Mouse (Mus musculus) lung, postnatal 0 days (tissue): ENCODE measurements around the gene Gbx1. TPM values are rescaled to one million over a fixed set of nuclear protein-coding genes. Genes with fewer than 3 reads are reported as not detected.

ENCODE experiments used
- ATAC-seq: fragments of 200-750 bp; cut with Nextera tagmentation; 2 replicates; pipeline ENCODE4 v1.8.0; 2017; ENCODE audit warnings: moderate library complexity
- DNase-seq: peaks from one replicate; pipeline ENCODE4 v3.0.0-alpha.2; 2016; ENCODE audit warnings: low spot score
- H3K27ac ChIP-seq: fragments of 300-500 bp; sonication (generic); 2 replicates; pipeline ENCODE4 v1.5.1; 2014; ENCODE audit warnings: antibody characterized with exemption, mild to moderate bottlenecking, low read length, mixed read lengths
- H3K27me3 ChIP-seq: fragments of 300-500 bp; sonication (generic); replicated peaks from 2 replicates; pipeline ENCODE4 v1.6.1; 2014; ENCODE audit warnings: low read length, mixed read lengths; ENCODE audit not compliant: insufficient read depth
- H3K36me3 ChIP-seq: fragments of 300-500 bp; sonication (generic); 2 replicates; pipeline ENCODE4 v1.6.1; 2014; ENCODE audit warnings: low read length, mixed read lengths; ENCODE audit not compliant: insufficient read depth
- H3K4me1 ChIP-seq: fragments of 300-500 bp; sonication (generic); 2 replicates; pipeline ENCODE4 v1.6.1; 2014; ENCODE audit warnings: antibody characterized with exemption, low read depth, low read length, mixed read lengths; ENCODE audit not compliant: insufficient read depth
- H3K4me2 ChIP-seq: fragments of 300-500 bp; sonication (generic); replicated peaks from 2 replicates; pipeline ENCODE4 v1.6.1; 2014; ENCODE audit warnings: low read depth, mild to moderate bottlenecking, low read length, moderate library complexity, mixed read lengths
- H3K4me3 ChIP-seq: fragments of 300-500 bp; sonication (generic); 2 replicates; pipeline ENCODE4 v1.5.1; 2014; ENCODE audit warnings: low read depth, low read length
- H3K9ac ChIP-seq: fragments of 300-500 bp; sonication (generic); replicated peaks from 2 replicates; pipeline ENCODE4 v1.6.1; 2014; ENCODE audit warnings: low read depth, mild to moderate bottlenecking
- H3K9me3 ChIP-seq: fragments of 300-500 bp; sonication (generic); 2 replicates; pipeline ENCODE4 v1.6.1; 2016; ENCODE audit warnings: low read length, mixed read lengths
- CTCF ChIP-seq: IDR thresholded peaks from 2 replicates; pipeline ENCODE4 v1.5.1; 2016; ENCODE audit warnings: antibody characterized with exemption, mild to moderate bottlenecking
- EP300 ChIP-seq: IDR thresholded peaks from 2 replicates; pipeline ENCODE4 v1.6.1; 2016; ENCODE audit warnings: antibody characterized with exemption, mild to moderate bottlenecking, control low read depth
- WGBS: fragments of 180-500 bp; shearing (Covaris S2); extraction: QIAGEN DNeasy Blood & Tissue Kit; methylation state at CpG from one replicate; pipeline ENCODE4 v1.1.7; 2014; 5-methylcytosine and 5-hydroxymethylcytosine counted together
- polyA plus RNA-seq: library from polyadenylated mRNA; unstranded; fragments of >200 nt; fragmentation: Nextera tagmentation; extraction: Ambion mirVana; gene quantifications from 2 replicates; pipeline ENCODE4 v1.2.1, GENCODE M21; 2015

Gene Gbx1
- polyA plus RNA-seq, 1 experiment from 2014 or later = 0.06 TPM

DNA sequence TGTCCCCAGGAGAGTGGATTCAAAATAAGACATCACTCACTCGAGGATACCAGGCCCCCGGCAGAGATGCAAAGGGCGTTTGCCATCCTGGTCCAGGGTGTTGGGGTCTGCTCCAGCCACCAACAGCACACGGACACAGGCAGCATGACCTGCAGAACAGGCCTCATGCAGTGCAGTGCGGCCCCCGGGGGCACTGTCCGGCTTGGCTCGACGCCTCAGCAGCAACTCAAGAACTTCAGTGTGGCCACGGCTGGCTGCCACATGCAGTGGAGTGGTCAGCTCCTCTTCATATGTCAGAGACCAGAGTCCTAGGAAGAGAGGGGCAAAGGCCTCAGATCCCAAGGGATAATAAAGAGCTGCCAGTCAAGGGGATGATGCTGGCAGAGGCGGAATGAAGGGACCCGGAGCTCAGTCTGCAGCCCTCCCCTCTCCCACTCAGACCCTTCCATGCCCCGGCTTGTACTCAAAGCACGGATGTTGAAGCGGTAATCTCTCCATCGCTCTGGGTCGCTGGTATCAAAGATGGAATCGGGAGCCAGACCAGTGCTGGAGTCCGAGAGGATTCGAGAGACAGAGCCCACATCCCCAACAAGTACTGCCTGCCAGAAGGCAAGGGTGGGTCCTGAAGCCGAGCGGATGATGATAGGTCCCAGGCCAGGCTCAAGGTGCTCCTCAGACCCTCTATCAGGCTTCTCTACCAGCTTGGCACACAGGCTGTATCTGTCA is 12.7 kb upstream of the Gbx1 start:
- H3K4me3 ChIP-seq = no peak overlapping the region
- H3K27ac ChIP-seq = no peak overlapping the region
- DNase-seq (no peak), ATAC-seq (no peak)
- no peak overlapping the region for H3K9ac ChIP-seq
- no peaks in the 10 kb centered on the region for H3K36me3 ChIP-seq
- 0 out of 2 replicates have a peak, but pooled peaks cover 10% of the 10 kb centered on the region for H3K4me1 ChIP-seq
- 0 out of 2 replicates have a peak, but pooled peaks cover 3% of the 10 kb centered on the region for H3K27me3 ChIP-seq
- H3K9me3 ChIP-seq = no peaks in the 10 kb centered on the region
- WGBS = 80% methylated on average over 22 of the region's 22 CpGs
- TF ChIP-seq CTCF = no peak
- TF ChIP-seq EP300 = no peak
- no peak overlapping the region for H3K4me2 ChIP-seq

DNA sequence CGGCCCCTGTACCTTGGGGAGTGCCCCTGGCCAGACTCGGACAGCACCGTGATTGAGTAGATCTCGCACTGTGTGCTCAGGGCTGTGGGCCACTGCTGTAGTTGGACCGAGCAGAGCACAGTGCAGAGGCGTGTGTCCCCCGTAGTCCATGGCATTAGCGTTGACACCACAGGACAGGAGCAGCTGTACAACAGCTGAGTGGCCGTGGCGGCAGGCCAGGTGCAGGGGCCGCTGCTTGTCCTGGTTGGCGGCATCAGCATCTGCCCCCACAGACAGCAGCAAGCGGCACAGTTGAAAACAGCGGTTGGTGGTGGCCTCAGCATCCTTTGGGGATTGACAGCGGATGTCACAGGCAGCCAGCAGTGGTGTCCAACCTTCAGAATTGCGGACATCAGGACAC is 10.6 kb upstream of the Gbx1 start:
- 64% methylated on average over 16 of the region's 16 CpGs for WGBS
- DNase-seq (no peak), ATAC-seq (no peak)
- TF ChIP-seq CTCF (no peak), EP300 (no peak)
- no peak overlapping the region for H3K4me2 ChIP-seq
- no peaks in the 10 kb centered on the region for H3K9me3 ChIP-seq
- H3K4me1 ChIP-seq = 0 out of 2 replicates have a peak, but pooled peaks cover 10% of the 10 kb centered on the region
- H3K36me3 ChIP-seq = no peaks in the 10 kb centered on the region
- no peak overlapping the region for H3K27ac ChIP-seq
- no peak overlapping the region for H3K9ac ChIP-seq
- 0 out of 2 replicates have a peak, but pooled peaks cover 3% of the 10 kb centered on the region for H3K27me3 ChIP-seq
- H3K4me3 ChIP-seq = no peak overlapping the region

DNA sequence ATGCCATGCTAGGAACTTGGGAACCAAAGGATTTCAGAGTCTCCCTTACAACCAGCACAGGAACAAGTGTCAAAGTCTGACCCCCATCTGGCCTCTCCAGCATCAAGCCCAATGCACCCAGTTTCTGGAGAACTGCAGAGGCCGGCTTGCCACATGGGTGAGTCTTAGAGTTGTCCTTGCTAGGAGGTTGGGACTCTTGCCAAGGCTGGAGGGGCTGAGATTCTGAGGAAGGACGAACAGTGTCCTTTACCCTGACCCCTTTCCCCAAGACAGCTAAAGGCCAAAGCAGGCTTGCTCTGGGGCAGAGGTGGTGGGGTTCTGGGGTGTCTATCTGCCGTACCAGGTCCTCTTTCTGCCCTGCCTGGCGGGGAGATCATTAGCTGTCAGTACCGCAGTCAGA is 9.5 kb upstream of the Gbx1 start:
- Histone ChIP-seq H3K27me3 (0 out of 2 replicates have a peak, but pooled peaks cover 3% of the 10 kb centered on the region), H3K9me3 (no peaks in the 10 kb centered on the region), H3K4me1 (0 out of 2 replicates have a peak, but pooled peaks cover 10% of the 10 kb centered on the region), H3K4me2 (no peak overlapping the region), H3K4me3 (no peak overlapping the region), H3K9ac (no peak overlapping the region), H3K36me3 (no peaks in the 10 kb centered on the region), H3K27ac (no peak overlapping the region)
- TF ChIP-seq CTCF (no peak), EP300 (no peak)
- 70% methylated on average over 5 of the region's 5 CpGs for WGBS
- ATAC-seq (no peak), DNase-seq (no peak)

DNA sequence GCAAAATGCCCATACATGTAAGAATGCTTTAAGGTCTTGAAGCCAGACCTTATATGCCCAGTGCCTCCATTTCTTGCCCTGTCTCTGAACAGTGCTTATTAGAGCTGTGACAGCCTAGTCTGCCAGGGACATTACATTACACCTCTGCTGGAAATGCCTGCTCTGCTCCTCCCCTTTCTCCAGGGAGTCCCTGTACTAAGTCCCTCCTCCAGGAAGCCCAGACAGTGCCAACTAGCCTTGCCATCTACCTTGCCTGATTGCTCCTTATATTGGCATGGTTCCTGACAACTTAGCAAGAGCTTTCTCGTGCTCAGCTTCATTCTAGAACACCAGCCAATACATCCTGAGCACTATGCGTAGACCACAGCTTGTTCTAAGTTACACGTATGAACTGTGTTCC is 8.7 kb upstream of the Gbx1 start:
- Histone ChIP-seq H3K4me1 (0 out of 2 replicates have a peak, but pooled peaks cover 3% of the 10 kb centered on the region), H3K4me2 (no peak overlapping the region), H3K4me3 (no peak overlapping the region), H3K9me3 (no peaks in the 10 kb centered on the region), H3K36me3 (no peaks in the 10 kb centered on the region), H3K9ac (no peak overlapping the region), H3K27ac (no peak overlapping the region), H3K27me3 (0 out of 2 replicates have a peak, but pooled peaks cover 3% of the 10 kb centered on the region)
- ATAC-seq = no peak
- 76% methylated on average over 3 of the region's 3 CpGs for WGBS
- peak; percentile 50 for DNase-seq
- no peak for TF ChIP-seq CTCF
- no peak for TF ChIP-seq EP300

DNA sequence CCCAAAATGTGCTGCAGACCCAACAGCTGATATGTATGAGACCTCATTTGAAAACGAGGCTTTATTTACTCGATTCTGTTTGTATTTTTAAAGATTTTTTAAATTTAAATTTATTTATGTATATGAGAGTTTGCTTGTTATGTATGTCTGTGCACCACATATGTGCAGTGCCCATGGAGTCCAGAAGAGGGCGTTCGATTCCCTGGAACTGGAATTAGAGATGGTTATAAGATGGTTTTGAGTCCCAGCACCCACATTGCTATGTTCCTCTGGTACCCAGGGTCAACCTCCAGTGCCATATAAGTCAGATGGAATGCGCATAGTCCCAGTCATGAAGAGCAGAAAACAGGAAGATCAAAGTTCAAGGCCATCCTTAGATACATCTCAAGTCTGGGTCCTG is 7.3 kb upstream of the Gbx1 start:
- 0 out of 2 replicates have a peak, but pooled peaks cover 7% of the 10 kb centered on the region for H3K27me3 ChIP-seq
- H3K9ac ChIP-seq = no peak overlapping the region
- TF ChIP-seq EP300 (no peak), CTCF (peak; percentile 53)
- H3K4me1 ChIP-seq = no peaks in the 10 kb centered on the region
- WGBS = 41% methylated on average over 5 of the region's 5 CpGs
- H3K4me3 ChIP-seq = no peak overlapping the region
- H3K4me2 ChIP-seq = no peak overlapping the region
- no peaks in the 10 kb centered on the region for H3K36me3 ChIP-seq
- ATAC-seq = no peak
- no peaks in the 10 kb centered on the region for H3K9me3 ChIP-seq
- H3K27ac ChIP-seq = no peak overlapping the region
- DNase-seq = no peak

DNA sequence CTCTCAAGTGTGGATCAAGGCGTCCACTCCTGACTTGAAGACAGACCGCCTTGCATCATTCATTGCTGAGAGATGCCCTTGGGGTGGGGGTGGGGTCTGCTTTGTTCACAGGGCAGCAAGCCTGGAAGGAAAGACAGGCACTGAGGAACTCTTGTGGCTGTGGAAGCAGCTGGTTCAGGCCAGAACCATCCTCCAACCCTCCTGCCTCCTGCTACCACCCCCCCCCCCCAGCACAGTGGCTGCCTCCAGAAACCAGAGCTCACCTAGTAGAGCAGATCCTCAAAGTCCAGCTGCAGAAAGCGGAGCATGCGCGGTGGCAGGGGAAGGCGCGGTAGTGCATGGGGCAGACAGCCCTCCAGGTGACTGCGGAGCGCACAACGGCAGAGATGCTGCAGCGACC is 6.4 kb upstream of the Gbx1 start:
- ATAC-seq (no peak), DNase-seq (no peak)
- Histone ChIP-seq H3K27ac (no peak overlapping the region), H3K9ac (no peak overlapping the region), H3K36me3 (no peaks in the 10 kb centered on the region), H3K9me3 (no peaks in the 10 kb centered on the region), H3K4me3 (no peak overlapping the region), H3K4me2 (no peak overlapping the region), H3K4me1 (no peaks in the 10 kb centered on the region), H3K27me3 (peaks cover 14% of the 10 kb centered on the region)
- TF ChIP-seq CTCF = no peak
- no peak for TF ChIP-seq EP300
- WGBS = 50% methylated on average over 11 of the region's 11 CpGs
